Mouse (Mus musculus) mesoderm, embryonic 11.5 days (tissue): ENCODE data around the gene Trpm3.

ENCODE experiments used
- DNase-seq: peaks from one replicate; pipeline ENCODE4 v3.0.0-alpha.2; 2012; ENCODE audit warnings: low read depth, low spot score

Gene Trpm3

GRCm38 (mm10) chr19:22635635-22636034, 496.8 kb downstream of the Trpm3 start:
- DNase-seq = peak; percentile 30

DNA sequence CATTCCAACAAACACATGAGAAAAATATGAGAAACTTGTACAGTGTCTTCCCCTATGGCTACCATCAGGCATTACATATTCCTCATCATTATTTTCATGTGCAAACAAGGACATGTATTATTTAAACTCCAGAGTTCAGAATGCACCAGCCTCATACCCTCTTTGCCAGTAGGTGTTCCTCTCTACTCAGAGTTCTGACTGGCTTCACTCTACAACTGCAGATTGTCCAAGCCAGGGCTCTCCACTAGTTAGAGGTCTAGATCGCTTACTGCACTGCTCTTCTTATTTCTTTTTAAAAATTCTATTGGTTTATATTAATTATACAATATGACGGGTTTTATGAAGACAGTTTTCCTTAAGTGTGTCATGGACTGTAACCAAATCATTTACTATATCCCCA, 498.9 kb downstream of the Trpm3 start:
- DNase-seq = no peak

- DNase-seq = no peak
Observed at GRCm38 (mm10) chr19:22638394-22638954, 499.6 kb downstream of the Trpm3 start.

GRCm38 (mm10) chr19:22642124-22642523, 503.3 kb downstream of the Trpm3 start:
- peak; percentile 10 for DNase-seq

DNA sequence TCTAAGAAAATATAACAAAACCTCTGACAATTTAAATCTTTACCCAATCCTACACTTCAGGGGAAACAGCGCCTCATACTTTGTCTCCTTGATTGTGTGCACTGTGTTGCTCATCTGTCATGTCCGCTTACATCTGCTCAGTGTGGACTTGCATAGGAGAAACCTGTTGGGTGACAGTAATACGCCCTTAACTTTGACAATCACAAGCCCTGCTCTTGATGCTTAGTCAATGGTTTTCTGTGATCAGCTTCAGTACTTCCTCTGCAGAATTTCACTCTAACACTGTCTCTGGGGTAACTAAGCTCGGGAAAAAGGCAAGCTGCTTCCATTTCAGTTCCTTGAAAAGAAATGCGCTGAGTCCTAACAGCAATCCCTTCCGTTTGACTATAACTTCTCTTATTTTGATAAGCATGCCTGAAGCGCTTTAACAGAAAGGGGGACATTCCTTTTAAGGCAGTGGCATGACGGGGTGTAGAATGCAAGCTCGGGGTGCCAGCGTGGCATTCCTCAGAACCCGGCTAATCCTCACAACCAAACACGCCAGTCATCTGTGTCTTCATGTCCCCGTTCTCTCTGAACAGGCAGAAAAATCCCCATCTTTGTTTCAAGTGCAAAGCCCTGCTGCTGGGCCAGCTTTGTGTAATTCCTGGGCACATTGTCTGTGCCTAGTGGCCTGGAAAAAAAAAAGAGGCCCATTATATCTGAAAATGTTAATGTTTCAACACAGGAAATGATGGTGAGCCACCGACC, 517.8 kb downstream of the Trpm3 start:
- DNase-seq = peak; percentile 13

DNA sequence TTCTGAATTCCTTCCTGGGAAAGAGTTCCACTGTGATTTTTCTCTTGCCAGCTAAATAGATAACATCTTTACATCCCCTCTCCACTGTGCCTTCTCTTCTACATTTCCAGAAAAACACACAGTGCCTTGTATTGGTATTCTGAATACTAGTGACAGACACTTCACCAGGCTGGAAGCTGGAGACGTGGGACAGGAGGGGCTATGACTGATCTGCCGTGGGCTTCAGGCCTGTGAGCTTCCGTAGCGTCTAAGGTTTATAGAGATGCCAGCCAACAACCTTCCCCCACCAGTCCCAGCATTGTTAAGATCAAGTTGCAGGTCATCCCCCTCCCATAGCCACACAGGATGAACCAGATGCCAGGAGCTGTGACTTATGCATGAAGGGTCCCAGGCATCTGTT, 518.4 kb downstream of the Trpm3 start:
- peak; percentile 23 for DNase-seq

DNA sequence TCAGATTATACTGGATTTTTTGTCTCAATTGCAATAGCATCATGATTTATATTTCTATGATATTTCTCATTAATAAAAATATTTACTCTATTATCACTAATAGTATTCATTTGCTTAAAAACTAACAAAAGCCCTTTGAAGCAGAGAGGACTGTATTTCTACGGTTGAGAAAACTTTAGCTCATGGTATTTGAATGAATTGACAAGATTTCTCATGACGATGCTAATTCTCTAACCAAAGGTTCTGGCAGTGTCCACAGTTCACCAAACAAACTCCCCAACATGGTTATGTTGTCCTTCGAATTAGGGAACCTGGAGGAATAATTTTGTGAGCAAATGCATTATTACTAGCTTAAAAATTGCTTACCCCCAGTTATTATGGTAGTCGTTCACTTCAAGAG, 526.6 kb downstream of the Trpm3 start:
- DNase-seq = no peak

DNA sequence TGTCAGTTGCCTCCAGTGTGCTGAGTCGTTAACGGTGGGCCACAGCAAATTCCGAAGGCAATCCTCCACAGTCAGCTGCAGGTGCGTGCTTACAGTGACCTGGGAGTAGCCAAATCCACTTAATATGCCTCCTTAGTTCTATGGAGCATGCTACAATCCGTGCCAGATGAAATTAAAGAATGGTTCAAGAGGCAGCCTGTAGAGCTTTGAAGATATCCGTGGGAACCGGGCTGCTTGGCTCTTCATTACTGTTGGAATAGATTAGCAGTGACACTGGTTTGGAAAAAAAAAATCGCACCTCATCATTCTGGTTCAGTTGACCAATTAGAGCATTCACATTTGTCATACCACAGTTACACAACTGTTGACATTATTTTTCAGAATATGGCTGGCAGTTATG, 531.4 kb downstream of the Trpm3 start:
- DNase-seq = no peak

- no peak for DNase-seq
Observed at GRCm38 (mm10) chr19:22672892-22673291, 534.0 kb downstream of the Trpm3 start.

GRCm38 (mm10) chr19:22676206-22676605, 537.4 kb downstream of the Trpm3 start:
- no peak for DNase-seq

DNA sequence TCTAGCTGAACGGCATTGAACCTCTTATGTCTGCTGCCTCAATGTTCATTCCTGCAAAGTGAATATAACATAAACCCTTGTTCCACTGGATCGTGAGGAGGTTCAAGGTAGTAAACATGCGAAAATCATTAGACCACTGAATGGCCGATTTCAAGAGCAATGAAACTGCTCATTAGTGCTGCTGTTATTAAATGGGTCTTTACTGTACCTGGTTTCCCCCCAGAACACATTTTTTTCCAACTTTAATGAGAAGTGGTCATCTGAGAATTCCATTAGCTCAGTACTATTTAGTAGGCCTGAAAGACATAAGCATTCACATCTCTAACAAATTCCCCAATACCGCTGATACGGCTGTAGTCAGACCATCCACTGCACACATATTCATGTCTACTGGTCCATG, 543.4 kb downstream of the Trpm3 start:
- DNase-seq = no peak

DNA sequence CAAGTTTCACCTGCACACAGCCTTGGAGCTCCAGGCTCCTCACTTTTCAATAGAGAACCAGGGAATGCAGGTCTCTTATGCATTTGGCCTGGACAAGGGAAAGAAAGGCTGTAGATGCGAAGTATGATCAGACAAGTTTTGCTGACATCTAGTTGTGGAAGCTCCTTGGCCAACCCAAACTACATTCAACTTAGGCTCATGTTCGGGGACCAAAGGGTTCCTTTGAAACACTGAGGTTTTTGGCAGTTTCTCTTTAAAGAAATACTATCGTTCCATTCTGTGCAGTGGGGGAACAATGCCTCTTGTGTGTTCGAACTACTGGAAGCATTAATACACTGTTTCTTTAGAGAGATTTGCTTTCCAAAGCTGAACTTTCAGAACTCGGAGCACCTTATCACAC, 553.1 kb downstream of the Trpm3 start:
- DNase-seq = no peak

- no peak for DNase-seq
Observed at GRCm38 (mm10) chr19:22692553-22692952, 553.7 kb downstream of the Trpm3 start.

- DNase-seq = no peak
Observed at GRCm38 (mm10) chr19:22692956-22693355, 554.1 kb downstream of the Trpm3 start.

DNA sequence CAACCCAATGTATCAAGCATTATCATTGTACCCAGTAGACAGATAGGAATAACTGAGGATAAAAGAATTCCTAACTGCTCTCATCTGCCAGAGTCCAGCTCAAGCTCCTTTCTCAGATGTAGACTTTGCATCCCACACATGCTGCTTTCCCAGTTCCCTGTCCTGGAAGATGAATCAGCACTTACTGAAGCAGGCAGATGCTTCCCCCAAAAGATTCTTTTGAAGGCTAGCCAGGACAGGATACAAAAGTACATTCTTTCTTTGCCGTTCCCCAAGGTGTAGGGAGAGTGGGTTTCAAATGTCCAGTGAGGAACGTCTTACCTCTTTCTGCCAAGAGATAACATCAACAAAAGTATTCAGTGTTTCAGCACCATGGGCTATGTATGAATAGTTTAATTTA, 556.6 kb downstream of the Trpm3 start:
- no peak for DNase-seq

GRCm38 (mm10) chr19:22698737-22699136, 559.9 kb downstream of the Trpm3 start:
- no peak for DNase-seq

DNA sequence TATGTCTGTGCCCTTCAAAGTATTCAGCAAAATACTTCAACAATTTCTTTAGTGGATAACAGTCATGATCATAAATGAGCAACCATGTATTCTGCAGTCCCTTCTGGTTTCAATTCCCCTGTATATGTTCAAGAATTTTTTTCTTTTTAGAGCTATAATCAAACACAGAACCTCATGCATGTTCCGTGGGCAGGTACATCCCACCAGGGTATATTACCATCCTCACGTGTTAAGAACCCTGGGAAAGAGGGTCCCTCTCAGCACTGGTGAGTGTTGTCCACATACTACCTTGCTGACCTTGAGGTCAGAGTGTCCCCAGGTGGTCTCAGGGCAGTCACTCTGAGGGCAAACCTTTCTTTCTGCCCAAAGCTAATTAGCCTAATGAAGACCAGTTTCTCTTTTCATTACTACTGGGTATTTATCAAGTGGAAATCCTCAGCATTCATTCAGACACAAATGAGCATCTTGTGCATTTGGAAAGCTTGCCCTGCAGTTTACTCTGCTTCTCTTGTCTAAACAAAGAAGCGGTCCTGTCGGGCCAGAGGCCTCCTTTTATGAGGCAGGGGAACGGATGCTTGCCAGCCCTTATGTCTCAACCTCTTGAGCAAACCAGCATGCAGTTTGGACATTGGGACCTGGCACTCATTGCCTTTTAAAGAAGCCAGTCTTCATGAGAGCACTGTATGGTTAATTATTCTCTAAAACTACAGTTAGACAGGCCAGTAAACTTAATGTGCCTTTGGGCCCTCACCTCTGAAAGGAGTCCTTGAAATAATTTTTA, 562.2 kb downstream of the Trpm3 start:
- no peak for DNase-seq

- peak; percentile 15 for DNase-seq
Observed at GRCm38 (mm10) chr19:22703876-22704275, 565.0 kb downstream of the Trpm3 start.

GRCm38 (mm10) chr19:22705414-22705813, 566.6 kb downstream of the Trpm3 start:
- no peak for DNase-seq

DNA sequence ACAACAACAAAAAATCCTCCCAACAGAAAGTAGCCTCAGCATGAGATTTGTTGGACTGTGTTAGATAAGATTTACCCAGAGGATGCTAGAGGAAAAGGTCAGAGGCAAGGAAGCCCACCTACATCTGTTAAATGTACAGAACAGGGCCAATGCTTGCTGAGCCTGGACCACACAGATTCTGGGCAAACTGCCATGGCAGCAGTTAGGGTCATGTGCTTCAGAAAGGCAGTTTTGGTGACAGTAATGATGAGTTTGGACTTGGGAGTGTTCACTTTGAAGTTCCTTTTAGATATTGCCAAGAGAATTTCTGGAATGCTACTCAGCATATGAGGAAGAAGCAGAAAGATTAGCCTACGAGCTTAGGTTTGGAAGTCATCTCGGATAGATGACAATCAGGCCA, 580.2 kb downstream of the Trpm3 start:
- no peak for DNase-seq

DNA sequence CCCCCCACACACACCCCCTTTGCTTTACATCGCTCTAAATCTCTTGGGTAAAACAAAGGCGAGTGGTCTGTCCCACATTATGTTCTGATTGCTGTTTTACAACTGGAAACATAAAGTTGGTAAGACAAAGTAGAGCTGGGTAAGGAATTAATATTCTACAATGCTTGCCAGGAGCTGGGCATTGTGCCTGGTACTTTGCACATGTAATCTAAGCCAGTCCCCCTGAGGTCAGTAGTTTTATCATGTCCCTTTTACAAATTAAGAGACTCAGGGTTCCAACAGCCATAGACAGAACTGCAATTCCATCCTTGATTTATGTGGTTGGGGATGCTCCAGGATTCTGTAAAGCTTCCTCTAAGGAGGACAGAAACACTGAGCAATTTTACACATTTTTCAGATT, 591.0 kb downstream of the Trpm3 start:
- DNase-seq = no peak

GRCm38 (mm10) chr19:22730971-22731370, 592.1 kb downstream of the Trpm3 start:
- no peak for DNase-seq

DNA sequence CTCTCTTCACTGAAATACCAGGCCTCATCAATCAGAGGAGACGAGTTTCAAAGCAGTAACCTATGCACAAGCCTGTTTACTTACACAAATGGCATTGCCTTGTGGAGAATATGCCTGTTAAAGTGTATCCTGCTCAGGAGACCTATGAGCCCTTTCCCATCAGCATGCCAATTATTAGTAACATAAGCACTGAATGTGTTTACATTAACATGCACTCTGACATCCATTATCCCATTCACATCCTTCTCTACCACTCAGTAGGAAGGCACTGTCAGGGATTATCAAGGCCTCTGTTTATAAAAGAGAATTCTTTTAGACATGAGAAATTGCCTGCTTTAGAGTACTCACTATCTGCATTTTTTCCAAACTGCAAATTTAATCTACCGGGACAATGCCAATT, 598.0 kb downstream of the Trpm3 start:
- DNase-seq = no peak
